Mouse (Mus musculus) olfactory bulb, adult 2 months (tissue): ENCODE measurements around the gene Clca3a1. TPM values are rescaled to one million over a fixed set of nuclear protein-coding genes. Genes with fewer than 3 reads are reported as not detected.

Experiments
- H3K27ac ChIP-seq: fragments of 200-500 bp; 2 replicates; pipeline ENCODE4 v1.5.1; 2012; ENCODE audit warnings: low read depth, low read length; ENCODE audit not compliant: insufficient read depth
- H3K4me1 ChIP-seq: fragments of 200-500 bp; 2 replicates; pipeline ENCODE4 v1.6.1; 2012; ENCODE audit warnings: low read length; ENCODE audit not compliant: control insufficient read depth, insufficient read depth
- H3K4me3 ChIP-seq: fragments of 200-500 bp; 2 replicates; pipeline ENCODE4 v1.5.1; 2012; ENCODE audit warnings: mild to moderate bottlenecking, low read depth, low read length, moderate library complexity; ENCODE audit not compliant: insufficient read depth
- CTCF ChIP-seq: fragments of 200-500 bp; IDR thresholded peaks from 2 replicates; pipeline ENCODE4 v1.5.1; 2012; ENCODE audit warnings: low read depth, mild to moderate bottlenecking, low read length, moderate library complexity; ENCODE audit not compliant: insufficient read depth
- POLR2A ChIP-seq: fragments of 200-500 bp; IDR thresholded peaks from 2 replicates; pipeline ENCODE4 v1.6.1; 2012; ENCODE audit warnings: mild to moderate bottlenecking, low read depth, low read length, moderate library complexity; ENCODE audit not compliant: insufficient read depth
- WGBS: fragments of 180-500 bp; shearing (Covaris S2); methylation state at CpG from one replicate; pipeline ENCODE4 v1.1.7; 2018; 5-methylcytosine and 5-hydroxymethylcytosine counted together
- polyA plus RNA-seq: library from polyadenylated mRNA; stranded (reverse); fragments of >200 nt; gene quantifications from 2 replicates; pipeline ENCODE4 v1.2.4, GENCODE M21; 2012; ENCODE audit warnings: low replicate concordance; ENCODE audit not compliant: missing spikeins, insufficient read depth, insufficient read length

The Clca3a1 gene
- polyA plus RNA-seq, 1 experiment: not detected

DNA sequence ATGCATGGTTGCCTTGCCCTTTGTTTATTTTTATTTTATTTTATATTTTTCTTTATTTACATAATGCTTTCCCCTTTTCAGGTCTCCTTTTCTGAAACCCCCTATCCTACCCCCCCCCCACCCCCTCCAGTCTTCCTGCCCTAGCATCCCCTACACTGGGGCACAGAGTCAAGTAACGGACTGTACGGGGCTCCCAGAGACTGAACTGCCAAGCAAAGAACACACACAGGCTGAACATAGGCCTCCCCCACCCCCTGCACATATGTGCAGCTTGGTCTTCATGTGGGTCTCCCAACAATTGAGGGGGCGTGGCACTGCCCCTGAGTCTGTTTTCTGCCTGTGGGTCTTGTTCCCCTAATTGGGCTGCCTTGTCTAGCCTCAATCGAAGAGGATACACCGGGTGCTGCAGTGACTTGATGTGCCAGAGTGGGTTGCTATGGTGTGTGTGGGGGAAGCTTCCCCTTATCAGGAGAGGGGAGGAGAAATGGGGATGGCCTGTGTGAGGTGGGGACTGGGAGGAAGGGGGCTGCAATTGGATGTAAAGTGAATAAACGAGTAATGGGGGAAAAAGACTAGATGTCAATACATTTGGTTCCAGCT, 49.1 kb downstream of the Clca3a1 start:
- no peak overlapping the region for H3K27ac ChIP-seq
- TF ChIP-seq POLR2A (no peak), CTCF (no peak)
- H3K4me3 ChIP-seq: no peak overlapping the region
- WGBS: 62% methylated on average over 6 of the region's 6 CpGs
- H3K4me1 ChIP-seq: peaks cover 13% of the 10 kb centered on the region

DNA sequence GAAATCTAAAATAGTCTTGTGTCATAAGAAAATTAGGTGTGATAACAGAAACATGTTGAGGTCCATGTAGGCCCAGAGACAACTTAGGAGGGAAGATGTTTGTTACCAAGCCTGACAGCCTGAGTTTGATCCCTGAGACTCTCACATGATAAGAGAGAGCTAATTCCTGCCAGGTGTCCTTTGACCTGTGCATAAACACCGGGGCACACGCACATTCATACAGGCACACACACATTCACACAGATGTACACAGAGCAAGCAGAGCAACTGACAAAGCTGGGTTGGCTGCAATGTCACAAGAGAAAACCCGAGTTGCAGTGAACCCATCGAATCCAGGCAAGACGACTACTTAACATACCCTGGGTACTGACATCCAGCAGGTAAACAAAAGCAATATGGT, 52.2 kb downstream of the Clca3a1 start:
- peaks cover 3% of the 10 kb centered on the region; the same call in 1 of the 2 replicates for H3K4me1 ChIP-seq
- WGBS: 89% methylated on average over 5 of the region's 5 CpGs
- H3K27ac ChIP-seq: no peak overlapping the region
- no peak for TF ChIP-seq POLR2A
- TF ChIP-seq CTCF: no peak
- H3K4me3 ChIP-seq: no peak overlapping the region

- Histone ChIP-seq H3K4me3 (no peak overlapping the region), H3K27ac (no peak overlapping the region), H3K4me1 (peaks cover 3% of the 10 kb centered on the region; the same call in 1 of the 2 replicates)
- TF ChIP-seq POLR2A (no peak), CTCF (no peak)
- WGBS: 86% methylated on average over 6 of the region's 6 CpGs
Observed at GRCm38 (mm10) chr3:144703959-144704358, 56.8 kb downstream of the Clca3a1 start.

DNA sequence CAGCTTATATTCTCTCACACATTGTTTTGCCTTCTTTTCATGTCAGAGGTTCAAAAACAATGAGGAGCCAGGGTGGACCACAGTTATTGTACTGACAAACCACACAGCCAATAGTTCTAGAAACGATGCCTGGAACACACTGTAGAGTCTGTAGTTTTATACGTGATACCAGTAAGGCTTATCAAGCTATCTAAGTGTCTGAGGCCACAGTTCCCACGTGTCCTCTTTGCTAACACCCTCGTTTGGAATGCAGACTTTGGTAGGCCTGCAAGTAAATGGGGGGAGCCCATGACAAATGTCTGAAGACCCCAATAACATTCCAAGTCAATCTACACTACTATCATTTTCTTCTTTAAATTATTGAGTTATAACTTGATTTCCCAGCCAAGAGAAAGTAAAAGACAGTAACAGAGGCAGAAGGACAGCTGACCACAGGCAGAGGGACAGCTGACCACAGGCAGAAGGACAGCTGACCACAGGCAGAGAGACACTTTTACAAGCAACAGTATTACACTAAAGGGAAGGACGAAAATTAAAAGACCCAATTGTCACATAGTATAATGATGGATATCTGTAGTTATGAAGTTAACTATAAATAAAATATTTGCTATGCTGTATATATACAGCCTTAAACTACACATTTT, 61.9 kb downstream of the Clca3a1 start:
- Histone ChIP-seq H3K27ac (no peak overlapping the region), H3K4me1 (no peaks in the 10 kb centered on the region), H3K4me3 (no peak overlapping the region)
- TF ChIP-seq POLR2A (no peak), CTCF (no peak)
- 83% methylated on average over 5 of the region's 5 CpGs for WGBS

DNA sequence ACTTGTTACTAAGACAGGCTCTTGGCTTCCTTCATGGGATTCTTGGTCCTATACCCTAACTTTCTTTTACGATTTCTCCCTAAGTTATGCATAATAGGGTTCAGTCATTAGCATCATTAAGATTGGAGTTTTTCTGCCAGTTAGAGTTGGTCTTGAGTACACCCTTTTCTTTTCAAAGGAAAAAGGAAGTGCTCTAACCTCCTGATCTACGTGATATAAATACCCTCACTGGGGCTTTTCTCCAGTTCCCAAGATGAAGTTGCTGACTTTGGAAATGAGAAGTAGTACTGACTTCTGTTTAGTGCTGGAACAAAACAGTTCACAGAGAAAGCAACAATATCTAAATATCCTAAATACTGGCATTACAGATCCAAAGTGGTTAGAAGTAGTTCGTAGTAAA, 62.8 kb downstream of the Clca3a1 start:
- 66% methylated on average over 3 of the region's 3 CpGs for WGBS
- H3K4me1 ChIP-seq: no peaks in the 10 kb centered on the region
- no peak overlapping the region for H3K27ac ChIP-seq
- no peak overlapping the region for H3K4me3 ChIP-seq
- TF ChIP-seq CTCF (no peak), POLR2A (no peak)

DNA sequence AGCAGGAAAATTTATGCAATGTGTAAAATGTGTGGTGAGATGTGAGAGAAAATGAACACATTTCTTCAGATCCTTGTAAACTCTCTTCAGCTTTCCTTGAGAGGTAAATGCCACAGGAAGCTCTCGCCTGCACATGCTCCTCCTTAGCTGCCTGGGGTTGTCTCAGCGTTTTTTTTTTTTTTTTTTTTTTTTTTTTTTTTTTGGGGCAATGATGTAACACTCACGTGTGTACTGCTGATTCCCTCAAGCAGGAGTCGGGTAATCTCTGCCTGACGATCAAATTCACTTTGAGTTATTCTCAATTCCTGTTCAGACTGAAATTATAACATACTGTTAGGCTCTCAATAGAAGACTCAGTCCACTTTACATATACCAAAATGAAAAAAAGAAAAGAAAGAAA, 63.6 kb downstream of the Clca3a1 start:
- no peak for TF ChIP-seq POLR2A
- no peak for TF ChIP-seq CTCF
- H3K4me3 ChIP-seq: no peak overlapping the region
- WGBS: 74% methylated on average over 5 of the region's 5 CpGs
- no peak overlapping the region for H3K27ac ChIP-seq
- H3K4me1 ChIP-seq: no peaks in the 10 kb centered on the region

GRCm38 (mm10) chr3:144694941-144695340, 65.8 kb downstream of the Clca3a1 start:
- WGBS: 87% methylated on average over 7 of the region's 7 CpGs
- TF ChIP-seq POLR2A (no peak), CTCF (no peak)
- Histone ChIP-seq H3K4me1 (no peaks in the 10 kb centered on the region), H3K4me3 (no peak overlapping the region), H3K27ac (no peak overlapping the region)

DNA sequence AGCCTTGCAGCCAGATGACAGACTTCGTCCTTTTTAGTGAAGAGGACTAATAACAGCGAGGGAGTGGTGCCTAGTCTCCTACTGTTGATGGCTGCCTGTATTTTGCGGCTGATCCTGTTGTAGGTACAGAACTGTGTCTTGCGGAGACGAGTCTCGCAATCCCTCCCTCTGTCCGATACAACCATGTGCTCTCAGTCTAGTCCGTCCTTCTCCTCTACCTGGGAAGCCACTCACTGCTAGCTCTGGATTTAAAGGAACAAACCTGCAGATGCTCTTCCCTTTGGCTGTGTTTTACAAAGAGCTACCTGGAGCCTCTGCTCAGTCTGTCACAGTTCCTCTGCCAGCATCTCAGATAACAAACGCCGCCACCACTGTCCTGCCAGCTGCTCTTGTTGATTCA, 66.7 kb downstream of the Clca3a1 start:
- H3K27ac ChIP-seq: no peak overlapping the region
- no peak overlapping the region for H3K4me3 ChIP-seq
- H3K4me1 ChIP-seq: no peaks in the 10 kb centered on the region
- WGBS: 91% methylated on average over 10 of the region's 10 CpGs
- TF ChIP-seq CTCF (no peak), POLR2A (no peak)

- no peak for TF ChIP-seq POLR2A
- TF ChIP-seq CTCF: no peak
- WGBS: 32% methylated on average over 3 of the region's 3 CpGs
- H3K4me3 ChIP-seq: no peak overlapping the region
Observed at GRCm38 (mm10) chr3:144692052-144692451, 68.7 kb downstream of the Clca3a1 start.

DNA sequence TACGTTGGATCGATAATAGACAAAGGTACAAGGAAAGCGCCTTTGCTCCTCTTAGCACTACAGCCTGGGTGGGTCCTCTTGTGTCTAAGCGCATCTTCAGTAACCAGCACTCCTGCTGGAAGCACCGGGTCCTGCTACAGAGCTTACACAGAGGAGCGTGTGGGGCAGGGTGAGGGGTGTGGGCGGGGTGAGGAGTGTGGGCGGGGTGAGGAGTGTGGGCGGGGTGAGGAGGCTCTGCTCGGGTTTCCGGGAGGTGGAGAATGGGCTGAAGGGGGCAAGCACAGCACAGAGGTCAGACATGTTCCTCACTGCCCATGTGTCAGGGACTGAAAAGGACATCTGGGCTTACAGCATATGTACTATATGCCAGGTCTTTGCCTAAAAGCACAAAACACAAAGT, 71.5 kb downstream of the Clca3a1 start:
- no peak overlapping the region for H3K27ac ChIP-seq
- no peaks in the 10 kb centered on the region for H3K4me1 ChIP-seq
- no peak overlapping the region for H3K4me3 ChIP-seq
- WGBS: 40% methylated on average over 11 of the region's 11 CpGs
- TF ChIP-seq CTCF: no peak
- no peak for TF ChIP-seq POLR2A

More at GRCm38 (mm10) chr3:144692052-144692451, 68.7 kb downstream of the Clca3a1 start:
- Histone ChIP-seq H3K4me1 (no peaks in the 10 kb centered on the region), H3K27ac (no peak overlapping the region)

- 73% methylated on average over 8 of the region's 8 CpGs for WGBS
- Histone ChIP-seq H3K4me1 (no peaks in the 10 kb centered on the region), H3K4me3 (no peak overlapping the region), H3K27ac (no peak overlapping the region)
- TF ChIP-seq CTCF (no peak), POLR2A (no peak)
Observed at GRCm38 (mm10) chr3:144688284-144688683, 72.5 kb downstream of the Clca3a1 start.
